Mouse (Mus musculus) midbrain, embryonic 11.5 days (tissue): ENCODE measurements around the gene Pigyl. TPM values are rescaled to one million over a fixed set of nuclear protein-coding genes. Genes with fewer than 3 reads are reported as not detected.
"Not testable (repeated sequence)": the region's sequence is repeated elsewhere in the genome, so short reads cannot be mapped to it uniquely, and the experiment has no call there.

ENCODE experiments used
- ATAC-seq: fragments of 200-750 bp; cut with Nextera tagmentation; 2 replicates; pipeline ENCODE4 v1.8.0; 2017; ENCODE audit warnings: moderate TSS enrichment, moderate library complexity; ENCODE audit not compliant: low FRiP score
- DNase-seq: peaks from one replicate; pipeline ENCODE4 v3.0.0; 2015; ENCODE audit warnings: low spot score; ENCODE audit errors: missing footprints
- H3K27ac ChIP-seq: fragments of 300-500 bp; sonication (generic); 2 replicates; pipeline ENCODE4 v1.5.1; 2014; ENCODE audit warnings: low read depth, low read length
- H3K27me3 ChIP-seq: fragments of 300-500 bp; sonication (generic); 2 replicates; pipeline ENCODE4 v1.6.1; 2014; ENCODE audit warnings: mild to moderate bottlenecking, low read length, moderate library complexity, mixed read lengths; ENCODE audit not compliant: control insufficient read depth, insufficient read depth
- H3K36me3 ChIP-seq: fragments of 300-500 bp; sonication (generic); 2 replicates; pipeline ENCODE4 v1.6.1; 2014; ENCODE audit warnings: mild to moderate bottlenecking, low read length, moderate library complexity, mixed read lengths; ENCODE audit not compliant: control insufficient read depth, insufficient read depth
- H3K4me1 ChIP-seq: fragments of 300-500 bp; sonication (generic); 2 replicates; pipeline ENCODE4 v1.6.1; 2014; ENCODE audit warnings: low read length; ENCODE audit not compliant: control insufficient read depth, insufficient read depth
- H3K4me2 ChIP-seq: fragments of 300-500 bp; sonication (generic); 2 replicates; pipeline ENCODE4 v1.6.1; 2014; ENCODE audit warnings: mild to moderate bottlenecking, moderate library complexity
- H3K4me3 ChIP-seq: fragments of 300-500 bp; sonication (generic); 2 replicates; pipeline ENCODE4 v1.5.1; 2014; ENCODE audit warnings: low read depth, low read length
- H3K9ac ChIP-seq: fragments of 300-500 bp; sonication (generic); 2 replicates; pipeline ENCODE4 v1.6.1; 2014; ENCODE audit warnings: low read length
- H3K9me3 ChIP-seq: fragments of 300-500 bp; sonication (generic); 2 replicates; pipeline ENCODE4 v1.6.1; 2016; ENCODE audit warnings: low read length; ENCODE audit not compliant: control insufficient read depth
- WGBS: fragments of 180-500 bp; shearing (Covaris S2); extraction: QIAGEN DNeasy Blood & Tissue Kit; methylation state at CpG from one replicate; pipeline ENCODE4 v1.1.7; 2014; 5-methylcytosine and 5-hydroxymethylcytosine counted together
- polyA plus RNA-seq: library from polyadenylated mRNA; unstranded; fragments of >200 nt; fragmentation: Nextera tagmentation; extraction: Ambion mirVana; gene quantifications from 2 replicates; pipeline ENCODE4 v1.2.1, GENCODE M21; 2014

Pigyl gene
- polyA plus RNA-seq, 1 experiment from 2014 or later = 66.6 TPM

DNA sequence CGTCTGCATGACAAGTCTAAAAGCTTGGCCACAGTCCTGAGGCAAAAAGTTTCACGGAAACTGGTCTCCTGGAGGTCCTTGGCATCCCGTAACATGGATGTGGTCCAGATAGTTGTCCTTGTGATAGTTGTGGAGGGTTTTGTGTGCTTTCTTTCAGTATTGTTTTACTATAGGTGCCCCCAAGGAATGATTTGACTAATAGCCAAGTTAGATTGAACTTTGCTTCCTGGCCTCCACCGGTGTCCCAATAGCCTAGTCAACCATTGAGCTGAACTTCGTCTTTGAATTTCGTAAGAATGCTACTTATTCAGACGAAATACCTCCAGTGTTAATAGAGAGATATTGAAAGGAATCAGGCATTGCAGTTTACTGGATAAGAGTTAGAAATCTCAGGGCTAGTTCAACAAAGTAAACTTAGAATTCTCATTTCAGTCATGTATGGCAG, 6.4 kb upstream of the Pigyl start:
- not testable (repeated sequence) for H3K9ac ChIP-seq, ATAC-seq, H3K36me3 ChIP-seq, DNase-seq, H3K9me3 ChIP-seq, H3K4me2 ChIP-seq, H3K4me1 ChIP-seq, H3K27me3 ChIP-seq, H3K27ac ChIP-seq, H3K4me3 ChIP-seq
- 86% methylated on average over 7 of the region's 7 CpGs for WGBS

DNA sequence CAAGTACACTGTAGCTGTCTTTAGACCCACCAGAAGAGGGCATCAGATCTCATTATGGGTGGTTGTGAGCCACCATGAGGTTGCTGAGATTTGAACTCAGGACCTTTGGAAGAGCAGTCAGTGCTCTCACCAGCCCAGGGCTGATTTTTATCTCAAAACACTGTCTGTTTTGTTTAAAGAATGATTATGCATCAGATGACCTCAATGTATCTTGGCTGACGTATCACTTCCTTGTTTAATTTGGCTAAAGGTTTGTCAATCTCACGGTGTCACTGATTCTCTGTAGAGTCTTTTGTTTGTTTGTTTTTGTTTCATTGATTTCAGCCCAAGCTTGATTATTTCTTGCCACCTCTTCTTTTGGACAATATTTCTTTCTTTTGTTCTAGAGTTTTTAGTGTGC, 5.7 kb upstream of the Pigyl start:
- Histone ChIP-seq H3K4me2 (no peak overlapping the region), H3K4me1 (no peaks in the 10 kb centered on the region), H3K9ac (no peak overlapping the region), H3K27ac (no peak overlapping the region), H3K4me3 (no peak overlapping the region), H3K9me3 (0 out of 2 replicates have a peak, but pooled peaks cover 2% of the 10 kb centered on the region), H3K36me3 (no peaks in the 10 kb centered on the region), H3K27me3 (no peaks in the 10 kb centered on the region)
- ATAC-seq (no peak), DNase-seq (no peak)
- WGBS = 85% methylated on average over 2 of the region's 2 CpGs

DNA sequence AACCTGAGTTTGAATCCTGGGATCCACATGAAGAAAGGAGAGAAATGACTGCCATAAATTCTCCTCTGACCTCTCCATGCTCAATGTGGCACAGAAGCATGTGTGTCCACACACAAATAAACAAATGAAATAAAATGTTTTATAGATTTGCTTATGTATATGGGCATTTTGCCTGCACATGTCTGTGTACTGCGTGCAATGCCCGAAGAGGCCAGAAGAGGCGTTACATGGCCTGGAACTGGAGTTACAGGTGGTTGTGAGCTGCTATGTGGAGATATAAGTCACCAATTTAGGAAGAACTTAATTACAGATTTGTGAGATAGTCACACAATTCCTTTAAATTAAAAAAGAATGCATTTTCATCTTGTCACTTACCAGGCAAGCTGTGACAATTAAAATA, 2.8 kb upstream of the Pigyl start:
- H3K4me1 ChIP-seq = peaks cover 6% of the 10 kb centered on the region
- no peaks in the 10 kb centered on the region for H3K36me3 ChIP-seq
- WGBS = 88% methylated on average over 3 of the region's 3 CpGs
- DNase-seq (peak; percentile 73), ATAC-seq (no peak)
- no peak overlapping the region for H3K9ac ChIP-seq
- H3K27ac ChIP-seq = no peak overlapping the region
- H3K4me3 ChIP-seq = no peak overlapping the region
- H3K4me2 ChIP-seq = no peak overlapping the region
- 0 out of 2 replicates have a peak, but pooled peaks cover 2% of the 10 kb centered on the region for H3K9me3 ChIP-seq
- H3K27me3 ChIP-seq = no peaks in the 10 kb centered on the region

DNA sequence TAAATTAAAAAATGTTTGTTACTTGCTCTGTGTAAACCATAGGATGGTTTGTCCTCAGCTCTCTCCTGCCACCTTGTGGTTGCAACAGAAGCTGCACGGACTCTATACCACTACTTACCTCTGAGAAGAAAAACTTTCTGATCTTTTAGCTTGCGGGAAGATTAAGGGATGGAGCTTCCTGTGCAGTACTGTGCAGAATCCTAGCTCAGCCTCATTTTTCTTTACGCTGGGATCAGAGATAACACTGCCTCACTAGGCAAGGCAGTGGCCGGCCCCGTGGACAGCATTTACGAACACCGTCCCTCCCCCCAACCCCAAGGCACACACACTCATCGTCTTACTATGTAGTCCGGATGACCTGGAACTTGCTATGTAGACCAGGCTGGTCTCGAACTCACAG, 1.0 kb upstream of the Pigyl start:
- 0 out of 2 replicates have a peak, but pooled peaks have one; percentile 12 for ATAC-seq

DNA sequence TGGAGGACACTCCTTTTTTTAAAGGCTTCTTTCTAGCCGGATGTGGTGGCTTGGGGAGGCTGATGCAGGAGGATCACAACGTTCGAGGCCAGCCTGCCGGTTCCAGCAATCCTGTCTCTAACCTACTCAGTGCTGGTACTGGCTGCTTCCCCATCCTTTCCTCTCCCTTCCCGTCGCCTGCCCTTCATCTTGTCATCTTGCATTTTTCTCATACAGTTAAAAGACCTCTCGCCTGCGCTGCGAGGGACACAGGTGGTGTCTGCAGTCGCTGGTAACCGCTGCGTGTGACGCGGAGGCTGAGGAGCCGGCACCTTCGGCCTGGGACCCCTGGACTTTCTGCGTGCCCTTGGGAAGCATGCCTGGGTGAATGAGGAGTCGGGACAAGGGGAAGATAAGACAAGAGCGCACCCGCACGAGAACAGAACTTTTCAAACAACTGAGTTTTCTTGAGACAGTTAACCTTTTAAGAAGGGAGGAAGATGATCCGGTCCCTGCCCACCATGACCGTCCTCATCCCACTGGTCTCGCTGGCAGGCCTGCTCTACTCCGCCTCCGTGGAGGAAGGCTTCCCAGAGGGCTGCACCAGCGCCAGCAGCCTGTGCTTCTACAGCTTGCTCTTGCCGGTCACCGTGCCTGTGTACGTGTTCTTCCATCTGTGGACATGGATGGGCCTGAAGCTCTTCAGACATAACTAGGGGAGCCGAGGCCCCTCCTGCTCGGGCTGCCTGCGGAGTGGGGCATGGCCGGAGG, 1.0 kb downstream of the Pigyl start:
- peak overlapping the region; percentile 68 for H3K4me2 ChIP-seq
- WGBS = 74% methylated on average over 34 of the region's 34 CpGs
- H3K27me3 ChIP-seq = no peaks in the 10 kb centered on the region
- peak overlapping the region; percentile 68 for H3K4me3 ChIP-seq
- peak overlapping the region; percentile 87 for H3K9ac ChIP-seq
- DNase-seq (no peak), ATAC-seq (no peak)
- peaks cover 6% of the 10 kb centered on the region for H3K4me1 ChIP-seq
- H3K9me3 ChIP-seq = no peaks in the 10 kb centered on the region
- H3K27ac ChIP-seq = no peak overlapping the region
- no peaks in the 10 kb centered on the region for H3K36me3 ChIP-seq

More for the DNA sequence above, 1.0 kb upstream of the Pigyl start:
- WGBS = 29% methylated on average over 10 of the region's 10 CpGs
- Histone ChIP-seq H3K9ac (no peak overlapping the region), H3K4me3 (no peak overlapping the region), H3K27ac (no peak overlapping the region), H3K27me3 (no peaks in the 10 kb centered on the region), H3K36me3 (no peaks in the 10 kb centered on the region), H3K4me2 (no peak overlapping the region; the same call in 1 of the 2 replicates), H3K4me1 (peaks cover 6% of the 10 kb centered on the region), H3K9me3 (no peaks in the 10 kb centered on the region)
- peak; percentile 95 for DNase-seq

DNA sequence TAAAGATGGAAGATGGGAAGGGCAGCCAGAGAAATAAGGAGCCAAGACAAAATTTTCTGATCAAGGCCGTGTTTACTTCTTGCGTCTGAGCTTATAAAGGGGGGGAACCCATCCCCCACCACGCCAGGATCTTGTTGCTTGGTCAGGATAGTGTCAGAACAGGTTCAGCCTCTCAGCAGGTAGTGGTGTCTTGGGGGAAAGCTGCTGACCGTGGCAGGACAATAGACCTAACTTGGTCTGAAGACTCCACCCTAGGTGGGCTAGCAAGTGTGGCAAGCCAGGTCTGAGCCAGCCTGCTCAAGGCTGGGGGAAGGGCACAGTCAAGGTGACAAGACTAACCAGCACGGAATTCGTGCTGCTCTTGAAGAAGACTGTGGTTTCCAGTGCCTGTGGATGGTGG, 4.7 kb downstream of the Pigyl start:
- H3K4me1 ChIP-seq = peaks cover 6% of the 10 kb centered on the region
- 32% methylated on average over 6 of the region's 6 CpGs for WGBS
- no peak overlapping the region for H3K9ac ChIP-seq
- no peak overlapping the region for H3K4me3 ChIP-seq
- H3K4me2 ChIP-seq = no peak overlapping the region
- H3K36me3 ChIP-seq = no peaks in the 10 kb centered on the region
- no peaks in the 10 kb centered on the region for H3K27me3 ChIP-seq
- ATAC-seq (no peak), DNase-seq (no peak)
- no peaks in the 10 kb centered on the region for H3K9me3 ChIP-seq
- no peak overlapping the region for H3K27ac ChIP-seq

DNA sequence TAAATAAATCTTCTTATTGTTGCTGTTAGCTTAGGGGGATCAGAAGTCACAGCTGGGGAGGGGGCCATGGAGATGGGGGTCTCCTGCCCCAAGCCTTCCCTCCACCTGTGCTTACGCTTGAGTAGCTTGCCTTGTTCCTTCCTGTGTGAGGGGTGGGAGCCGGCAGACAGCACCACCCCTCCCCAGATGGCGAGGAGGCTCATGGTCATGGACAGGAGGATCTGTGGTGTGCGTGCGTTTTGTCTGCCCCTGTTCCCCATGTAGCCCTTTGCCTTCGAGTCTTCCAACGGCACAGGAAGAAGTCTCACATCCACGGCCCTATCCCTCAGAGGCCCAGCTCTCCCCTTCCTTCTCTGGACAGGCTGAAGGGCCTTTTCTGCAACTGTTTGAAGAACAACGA, 5.7 kb downstream of the Pigyl start:
- no peak for ATAC-seq
- Histone ChIP-seq H3K36me3 (no peaks in the 10 kb centered on the region), H3K4me2 (no peak overlapping the region), H3K4me1 (peaks cover 4% of the 10 kb centered on the region), H3K27me3 (no peaks in the 10 kb centered on the region), H3K4me3 (no peak overlapping the region), H3K9ac (no peak overlapping the region), H3K9me3 (no peaks in the 10 kb centered on the region; the same call in 1 of the 2 replicates), H3K27ac (no peak overlapping the region)
- 80% methylated on average over 9 of the region's 9 CpGs for WGBS
- DNase-seq = no peak

DNA sequence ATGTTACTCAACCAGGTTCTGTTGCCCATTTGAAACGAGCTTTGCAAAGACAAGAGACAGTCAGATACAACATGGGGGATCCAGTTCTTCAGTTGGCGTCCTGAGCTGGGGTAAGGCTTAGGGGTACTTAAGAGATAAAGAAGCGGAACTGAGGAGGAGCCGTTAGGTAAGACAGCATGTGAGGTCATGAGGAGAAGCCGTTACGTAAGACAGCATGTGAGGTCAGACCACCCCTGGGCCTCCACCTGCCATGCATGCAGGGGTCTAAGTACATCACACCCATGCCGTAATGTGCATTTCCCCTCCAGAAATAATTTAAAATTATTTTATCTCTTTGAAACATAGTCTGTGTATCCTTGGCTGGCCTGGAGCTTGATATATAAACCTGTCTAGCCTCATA, 6.3 kb downstream of the Pigyl start:
- Histone ChIP-seq H3K27me3 (no peaks in the 10 kb centered on the region), H3K9me3 (no peaks in the 10 kb centered on the region; the same call in 1 of the 2 replicates), H3K4me3 (no peak overlapping the region), H3K4me1 (no peaks in the 10 kb centered on the region), H3K27ac (no peak overlapping the region), H3K9ac (no peak overlapping the region), H3K36me3 (no peaks in the 10 kb centered on the region), H3K4me2 (no peak overlapping the region)
- WGBS = 87% methylated on average over 7 of the region's 7 CpGs
- ATAC-seq = no peak
- no peak for DNase-seq

DNA sequence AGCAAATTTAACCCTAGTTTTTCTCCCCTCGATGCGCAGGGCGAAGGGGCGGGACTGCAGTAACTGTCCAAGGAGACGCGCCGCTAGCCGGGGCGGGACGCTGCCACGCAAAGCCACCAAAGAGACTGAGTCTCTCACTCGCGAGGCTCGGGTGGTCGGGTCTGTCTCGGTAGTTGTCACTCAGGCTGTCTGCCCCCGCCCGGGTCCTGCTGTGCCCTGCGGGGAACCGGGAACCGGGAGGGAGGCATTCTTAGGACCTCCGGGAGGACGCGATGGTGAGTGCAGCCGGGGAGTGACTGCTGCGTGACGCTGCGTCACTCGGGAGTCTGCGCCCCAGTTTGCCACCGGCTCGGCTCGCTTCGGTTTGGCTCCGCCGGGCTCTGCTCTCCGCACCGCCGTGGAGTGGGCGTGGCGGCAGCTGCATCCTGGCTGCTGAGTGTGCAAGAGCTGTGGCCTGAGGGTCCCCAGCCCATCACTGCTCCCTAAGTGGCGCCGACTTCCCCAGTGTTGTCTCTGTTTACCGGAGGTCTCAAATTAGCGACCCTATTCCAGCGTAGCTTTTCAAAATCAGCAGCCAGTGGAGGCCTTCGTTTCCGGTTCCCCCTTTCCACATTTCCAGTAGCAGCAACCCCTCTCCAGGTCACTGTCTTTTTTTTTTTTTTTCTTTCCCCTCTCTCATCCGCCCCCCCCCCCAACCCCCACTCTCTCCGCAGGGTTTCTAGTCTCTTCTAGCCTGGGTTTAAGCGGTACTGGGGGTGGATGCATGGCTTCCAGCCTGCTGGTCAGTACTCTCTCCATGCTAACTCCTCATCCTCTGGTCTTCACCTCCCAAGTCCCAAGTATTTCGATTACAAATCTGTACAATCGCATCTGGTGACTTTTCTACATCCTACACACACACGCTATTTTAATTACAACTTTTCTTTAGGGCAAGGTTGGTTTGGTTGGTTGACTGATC, 8.3 kb downstream of the Pigyl start:
- H3K4me2 ChIP-seq = peak overlapping the region; percentile 96
- DNase-seq (peak; percentile 94), ATAC-seq (peak; percentile 84)
- peak overlapping the region; percentile 62 for H3K4me3 ChIP-seq
- no peaks in the 10 kb centered on the region; the same call in 1 of the 2 replicates for H3K9me3 ChIP-seq
- WGBS = 2% methylated on average over 53 of the region's 54 CpGs
- no peaks in the 10 kb centered on the region for H3K27me3 ChIP-seq
- no peak overlapping the region for H3K27ac ChIP-seq
- H3K4me1 ChIP-seq = no peaks in the 10 kb centered on the region
- no peaks in the 10 kb centered on the region for H3K36me3 ChIP-seq
- peak overlapping the region; percentile 76 for H3K9ac ChIP-seq
